Mouse (Mus musculus) heart, embryonic 11.5 days (tissue): ENCODE measurements around the gene Zfp273. TPM values are rescaled to one million over a fixed set of nuclear protein-coding genes. Genes with fewer than 3 reads are reported as not detected.
A peak's percentile ranks its signal among the peaks of the same experiment; 100 is the strongest.
"Not testable (repeated sequence)": the region's sequence is repeated elsewhere in the genome, so short reads cannot be mapped to it uniquely, and the experiment has no call there.

Source experiments
- ATAC-seq: fragments of 200-750 bp; cut with Nextera tagmentation; replicated peaks from 2 replicates; pipeline ENCODE4 v1.8.0; 2017; ENCODE audit warnings: moderate library complexity; ENCODE audit not compliant: insufficient number of reproducible peaks, low FRiP score, low TSS enrichment
- H3K27ac ChIP-seq: fragments of 300-500 bp; sonication (generic); 2 replicates; pipeline ENCODE4 v1.5.1; 2014; ENCODE audit warnings: mild to moderate bottlenecking, low read depth, low read length
- H3K27me3 ChIP-seq: fragments of 300-500 bp; sonication (generic); 2 replicates; pipeline ENCODE4 v1.6.1; 2014; ENCODE audit warnings: mild to moderate bottlenecking, low read length, mixed read lengths; ENCODE audit not compliant: control insufficient read depth, insufficient read depth
- H3K36me3 ChIP-seq: fragments of 300-500 bp; sonication (generic); 2 replicates; pipeline ENCODE4 v1.6.1; 2014; ENCODE audit warnings: mild to moderate bottlenecking, low read length, moderate library complexity, mixed read lengths; ENCODE audit not compliant: control insufficient read depth, insufficient read depth
- H3K4me1 ChIP-seq: fragments of 300-500 bp; sonication (generic); 2 replicates; pipeline ENCODE4 v1.6.1; 2014; ENCODE audit warnings: low read length; ENCODE audit not compliant: control insufficient read depth, insufficient read depth
- H3K4me2 ChIP-seq: fragments of 300-500 bp; sonication (generic); 2 replicates; pipeline ENCODE4 v1.6.1; 2014; ENCODE audit warnings: mild to moderate bottlenecking, moderate library complexity
- H3K4me3 ChIP-seq: fragments of 300-500 bp; sonication (generic); 2 replicates; pipeline ENCODE4 v1.5.1; 2014; ENCODE audit warnings: low read depth, low read length
- H3K9ac ChIP-seq: fragments of 300-500 bp; sonication (generic); 2 replicates; pipeline ENCODE4 v1.6.1; 2014; ENCODE audit warnings: mild to moderate bottlenecking, low read depth, low read length, moderate library complexity
- H3K9me3 ChIP-seq: fragments of 300-500 bp; sonication (generic); replicated peaks from 2 replicates; pipeline ENCODE4 v1.6.1; 2016; ENCODE audit warnings: low read length; ENCODE audit not compliant: control insufficient read depth
- WGBS: fragments of 180-500 bp; shearing (Covaris S2); extraction: QIAGEN DNeasy Blood & Tissue Kit; methylation state at CpG from one replicate; pipeline ENCODE4 v1.1.7; 2014; ENCODE audit not compliant: insufficient replicate concordance; 5-methylcytosine and 5-hydroxymethylcytosine counted together
- polyA plus RNA-seq: library from polyadenylated mRNA; unstranded; fragments of >200 nt; fragmentation: Nextera tagmentation; extraction: Ambion mirVana; gene quantifications from 2 replicates; pipeline ENCODE4 v1.2.1, GENCODE M21; 2014

Zfp273 gene
- 4.1 and 5.5 TPM in 2 replicates for polyA plus RNA-seq

- H3K27ac ChIP-seq: peak within 1 kb of the TSS; percentile 85
- H3K4me1 ChIP-seq: no peaks in the 10 kb centered on the region
- peak within 1 kb of the TSS; percentile 77 for H3K9ac ChIP-seq
- WGBS: 4% methylated on average over 31 of the region's 31 CpGs
- H3K4me3 ChIP-seq: peak within 1 kb of the TSS; percentile 84
- H3K4me2 ChIP-seq: peak within 1 kb of the TSS; percentile 76
- no peaks in the 10 kb centered on the region for H3K9me3 ChIP-seq
- H3K27me3 ChIP-seq: no peaks in the 10 kb centered on the region
- peak; percentile 94 for ATAC-seq
- H3K36me3 ChIP-seq: no peaks in the 10 kb centered on the region
Observed at GRCm38 (mm10) chr13:67813710-67814660, at the start of gene Zfp273. TSS of gene Zfp273 (plus strand) at chr13:67813740.

GRCm38 (mm10) chr13:67779265-67780221 is 34.0 kb upstream of the Zfp273 start, which contains the start of gene Zfp493:
TSS of gene Zfp493 (plus strand) at chr13:67779693.
- Histone ChIP-seq H3K4me2 (peak within 1 kb of the TSS; percentile 87), H3K36me3 (no peaks in the 10 kb centered on the region), H3K4me3 (peak within 1 kb of the TSS; percentile 73), H3K4me1 (no peaks in the 10 kb centered on the region), H3K9me3 (no peaks in the 10 kb centered on the region), H3K27me3 (no peaks in the 10 kb centered on the region), H3K27ac (no peak within 1 kb of the TSS), H3K9ac (peak within 1 kb of the TSS; percentile 81)
- 10% methylated on average over 26 of the region's 26 CpGs for WGBS
- peak; percentile 91 for ATAC-seq

DNA sequence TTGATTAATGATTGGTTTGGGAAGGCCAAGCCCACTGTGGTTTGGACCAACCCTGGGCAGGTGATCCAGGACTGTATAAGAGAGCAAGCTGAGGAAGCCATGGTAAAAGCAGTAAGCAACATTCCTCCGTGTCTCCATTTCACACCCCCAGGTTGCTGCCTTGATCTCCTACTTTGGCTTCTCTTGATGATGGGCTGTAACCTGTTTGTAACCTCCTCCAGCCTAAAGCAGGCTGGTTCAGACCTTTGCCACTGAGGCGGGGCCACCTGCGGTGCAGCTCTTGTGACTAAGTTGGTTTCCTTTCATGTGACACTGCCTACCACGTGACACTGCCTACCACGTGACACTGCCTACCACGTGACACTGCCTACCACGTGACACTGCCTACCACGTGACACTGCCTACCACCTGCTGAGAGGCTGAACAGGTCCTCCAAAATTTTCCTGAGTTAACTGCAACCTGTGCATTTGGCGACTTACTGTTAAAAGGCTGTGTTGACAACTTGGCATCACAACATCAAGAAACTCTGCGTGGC is 21.6 kb upstream of the Zfp273 start:
- peaks cover 4% of the 10 kb centered on the region; the same call in 1 of the 2 replicates for H3K36me3 ChIP-seq
- 87% methylated on average over 10 of the region's 10 CpGs for WGBS
- no peak overlapping the region for H3K4me3 ChIP-seq
- H3K4me2 ChIP-seq: no peak overlapping the region
- H3K27me3 ChIP-seq: no peaks in the 10 kb centered on the region
- H3K27ac ChIP-seq: no peak overlapping the region
- H3K4me1 ChIP-seq: no peaks in the 10 kb centered on the region
- no peak overlapping the region for H3K9ac ChIP-seq
- no peak for ATAC-seq
- no peaks in the 10 kb centered on the region for H3K9me3 ChIP-seq

- no peak overlapping the region for H3K27ac ChIP-seq
- no peak overlapping the region for H3K9ac ChIP-seq
- H3K36me3 ChIP-seq: no peaks in the 10 kb centered on the region
- H3K4me1 ChIP-seq: no peaks in the 10 kb centered on the region
- H3K4me3 ChIP-seq: no peak overlapping the region
- H3K4me2 ChIP-seq: no peak overlapping the region
- no peaks in the 10 kb centered on the region for H3K27me3 ChIP-seq
- H3K9me3 ChIP-seq: no peaks in the 10 kb centered on the region
- whole genome bisulfite sequencing: 81% methylated on average over 3 of the region's 3 CpGs
- ATAC-seq: no peak
Observed at GRCm38 (mm10) chr13:67798618-67799017, 14.9 kb upstream of the Zfp273 start.

GRCm38 (mm10) chr13:67799151-67799550 is 14.4 kb upstream of the Zfp273 start:
- H3K4me2 ChIP-seq, H3K36me3 ChIP-seq, H3K9me3 ChIP-seq, H3K9ac ChIP-seq, H3K4me1 ChIP-seq, ATAC-seq, H3K4me3 ChIP-seq, H3K27ac ChIP-seq, H3K27me3 ChIP-seq: not testable (repeated sequence)
- 89% methylated on average over 3 of the region's 3 CpGs for WGBS

DNA sequence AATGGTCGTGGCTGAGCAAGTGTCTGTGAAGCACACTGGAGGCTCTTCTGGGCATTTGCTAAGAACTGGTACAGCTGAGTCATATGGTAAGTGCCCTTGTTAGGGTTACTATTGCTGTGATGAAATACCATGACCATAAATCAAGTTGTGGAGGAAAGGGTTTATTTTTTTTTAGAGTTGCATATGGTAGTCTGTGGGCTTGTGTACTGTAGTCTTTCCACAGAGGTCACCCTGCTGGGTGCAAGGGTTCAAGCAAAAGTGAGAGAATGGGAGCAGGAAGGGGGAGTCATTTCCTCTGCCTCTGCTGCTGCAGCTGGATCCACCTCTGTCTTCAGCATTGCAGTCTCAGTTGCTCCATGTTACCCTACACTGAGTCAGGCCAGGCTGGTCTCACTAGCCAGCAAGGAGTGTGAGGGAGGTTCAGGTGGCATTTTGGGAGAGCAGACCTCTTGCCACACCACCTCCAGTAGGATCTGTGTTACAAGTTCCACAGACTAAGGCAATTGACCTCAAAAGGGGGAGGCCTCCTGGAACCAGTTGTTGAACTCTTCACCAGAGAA is 1.8 kb upstream of the Zfp273 start:
- 52% methylated on average over 1 of the region's 1 CpGs for WGBS
- Histone ChIP-seq H3K9ac (no peak overlapping the region), H3K4me1 (no peaks in the 10 kb centered on the region), H3K27me3 (no peaks in the 10 kb centered on the region), H3K4me2 (no peak overlapping the region), H3K9me3 (no peaks in the 10 kb centered on the region), H3K36me3 (no peaks in the 10 kb centered on the region), H3K4me3 (no peak overlapping the region), H3K27ac (no peak overlapping the region)
- ATAC-seq: no peak

DNA sequence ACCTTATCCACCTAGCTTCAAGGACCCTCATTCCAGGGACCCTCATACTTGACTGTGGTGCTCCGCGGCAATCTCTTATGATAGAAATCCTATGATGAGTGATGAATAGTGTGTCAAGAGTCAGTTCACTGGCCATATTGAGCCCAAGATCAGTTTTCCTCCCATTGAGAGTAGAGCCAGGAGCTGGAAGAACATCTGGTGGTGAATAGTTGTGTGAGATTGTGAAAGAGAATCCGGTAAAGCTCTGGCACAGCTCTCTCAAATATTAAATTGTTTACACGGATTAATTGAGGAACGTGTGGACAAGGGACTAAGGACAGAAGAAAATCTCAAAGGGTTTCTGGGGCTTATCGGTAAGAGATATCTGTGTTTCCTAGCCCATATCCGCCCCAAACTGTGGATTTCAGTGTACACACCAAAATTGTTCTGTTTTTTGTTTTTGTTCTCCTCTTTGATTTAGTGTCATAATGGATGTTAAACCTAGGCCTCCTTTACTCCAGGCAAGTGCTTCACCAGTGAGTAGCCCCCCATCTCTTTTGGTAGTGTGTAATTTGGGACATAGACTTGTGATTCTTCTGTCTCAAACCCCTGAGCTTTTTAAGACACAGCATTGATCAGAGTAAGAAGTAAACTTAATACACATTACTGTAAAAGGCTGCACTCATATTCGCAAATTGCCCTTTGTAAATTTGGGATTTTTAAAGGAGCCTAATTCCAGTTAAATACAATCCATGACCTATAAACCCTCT is 405 bp upstream of the Zfp273 start:
- H3K4me2 ChIP-seq: peak overlapping the region; percentile 76; the same call in 1 of the 2 replicates
- no peak for ATAC-seq
- no peak overlapping the region; the same call in 1 of the 2 replicates for H3K27ac ChIP-seq
- H3K4me1 ChIP-seq: no peaks in the 10 kb centered on the region
- no peaks in the 10 kb centered on the region for H3K9me3 ChIP-seq
- no peaks in the 10 kb centered on the region for H3K36me3 ChIP-seq
- peak overlapping the region; percentile 84 for H3K4me3 ChIP-seq
- 73% methylated on average over 8 of the region's 8 CpGs for WGBS
- H3K9ac ChIP-seq: no peak overlapping the region; the same call in 1 of the 2 replicates
- no peaks in the 10 kb centered on the region for H3K27me3 ChIP-seq
